Mouse (Mus musculus) myocyte (in vitro differentiated cells): Measurements from ENCODE around the gene Slc25a42. TPM values are rescaled to one million over a fixed set of nuclear protein-coding genes. Genes with fewer than 3 reads are reported as not detected.

ENCODE experiments used
- H3K27me3 ChIP-seq: one replicate; pipeline ENCODE4 v1.6.1; 2011; ENCODE audit not compliant: control insufficient read depth, insufficient read depth, insufficient read length
- H3K36me3 ChIP-seq: one replicate; pipeline ENCODE4 v1.6.1; 2011; ENCODE audit not compliant: control insufficient read depth, insufficient read depth
- H3K4me2 ChIP-seq: one replicate; pipeline ENCODE4 v1.6.1; 2011; ENCODE audit warnings: low read depth, control low read depth
- H3K4me3 ChIP-seq: one replicate; pipeline ENCODE4 v1.5.1; 2011; ENCODE audit warnings: mild to moderate bottlenecking, control low read depth, moderate library complexity
- H3K79me2 ChIP-seq: one replicate; pipeline ENCODE4 v1.6.1; 2011; ENCODE audit not compliant: control insufficient read depth, insufficient read depth
- H3ac ChIP-seq: one replicate; pipeline ENCODE4 v1.6.1; 2011; ENCODE audit not compliant: control insufficient read depth, insufficient read length
- CEBPB ChIP-seq: IDR thresholded peaks from 2 replicates; pipeline ENCODE4 v1.6.1; 2011; ENCODE audit warnings: mild to moderate bottlenecking, moderate library complexity; ENCODE audit not compliant: poor library complexity, insufficient read depth, severe bottlenecking
- E2F4 ChIP-seq: IDR thresholded peaks from one replicate; pipeline ENCODE4 v1.6.1; 2011; ENCODE audit warnings: mild to moderate bottlenecking, control low read depth, moderate library complexity; ENCODE audit not compliant: insufficient read depth
- MAX ChIP-seq: IDR thresholded peaks from one replicate; pipeline ENCODE4 v1.6.1; 2011; ENCODE audit warnings: low read depth, mild to moderate bottlenecking, control low read depth
- MYOD1 ChIP-seq, 3 experiments: IDR thresholded peaks; one replicate each; pipeline ENCODE4 v1.6.1; 2011; ENCODE audit warnings: control low read depth in 2 of 3, low read depth in 2 of 3, mild to moderate bottlenecking in 2 of 3, moderate library complexity in 1 of 3; ENCODE audit not compliant: insufficient read length in 2 of 3, control insufficient read depth in 1 of 3
- MYOG ChIP-seq, 3 experiments: IDR thresholded peaks; one replicate each; pipeline ENCODE4 v1.6.1; 2011; ENCODE audit warnings: control low read depth in 2 of 3, low read depth in 2 of 3, mild to moderate bottlenecking in 2 of 3; ENCODE audit not compliant: insufficient read length in 2 of 3, control insufficient read depth in 1 of 3, insufficient read depth in 1 of 3
- POLR2A ChIP-seq: IDR thresholded peaks from one replicate; pipeline ENCODE4 v1.6.1; 2011; ENCODE audit warnings: low read depth, mild to moderate bottlenecking, control low read depth, moderate library complexity; ENCODE audit not compliant: insufficient read length
- POLR2AphosphoS2 ChIP-seq: IDR thresholded peaks from one replicate; pipeline ENCODE4 v1.6.1; 2011; ENCODE audit warnings: low read depth, control low read depth; ENCODE audit not compliant: insufficient read length
- REST ChIP-seq: IDR thresholded peaks from one replicate; pipeline ENCODE4 v1.6.1; 2011; ENCODE audit warnings: mild to moderate bottlenecking, control low read depth, moderate library complexity; ENCODE audit not compliant: insufficient read depth, insufficient read length
- SRF ChIP-seq: IDR thresholded peaks from one replicate; pipeline ENCODE4 v1.6.1; 2011; ENCODE audit warnings: low read depth; ENCODE audit not compliant: control insufficient read depth, insufficient read length
- TCF12 ChIP-seq: IDR thresholded peaks from one replicate; pipeline ENCODE4 v1.6.1; 2011; ENCODE audit warnings: mild to moderate bottlenecking, control low read depth; ENCODE audit not compliant: poor library complexity, insufficient read depth, severe bottlenecking
- TCF3 ChIP-seq: IDR thresholded peaks from one replicate; pipeline ENCODE4 v1.6.1; 2011; ENCODE audit warnings: low read depth, control low read depth; ENCODE audit not compliant: insufficient read length
- USF1 ChIP-seq: IDR thresholded peaks from one replicate; pipeline ENCODE4 v1.6.1; 2011; ENCODE audit warnings: low read depth, mild to moderate bottlenecking, control low read depth, moderate library complexity
- polyA plus RNA-seq: library from polyadenylated mRNA; unstranded; fragments of >200 nt; fragmentation: generic; extraction: Trizol; gene quantifications from one replicate; pipeline ENCODE4 v1.2.1, GENCODE M21; 2012; ENCODE audit warnings: missing spikeins

The Slc25a42 gene
- polyA plus RNA-seq, 1 experiment: 2.6 TPM

GRCm38 (mm10) chr8:70157240-70157800 lies 54.8 kb downstream of the Slc25a42 start:
- Histone ChIP-seq H3K36me3 (no peaks in the 10 kb centered on the region), H3K4me3 (no peak overlapping the region), H3K27me3 (peaks cover 26% of the 10 kb centered on the region), H3K79me2 (no peaks in the 10 kb centered on the region), H3ac (no peak overlapping the region), H3K4me2 (no peak overlapping the region)
- no peak for TF ChIP-seq POLR2AphosphoS2
- TF ChIP-seq SRF: no peak
- TF ChIP-seq MYOG (IDR thresholded peaks at IDR 0.05; ENCODE audit: control insufficient read depth in 1 of 3, insufficient read depth in 1 of 3, insufficient read length in 2 of 3, low read depth in 2 of 3): no peak
- TF ChIP-seq USF1: no peak
- no peak for TF ChIP-seq TCF3
- TF ChIP-seq REST: no peak
- TF ChIP-seq CEBPB: no peak
- TF ChIP-seq POLR2A: no peak
- TF ChIP-seq TCF12: no peak
- no peak for TF ChIP-seq MAX
- no peak for TF ChIP-seq E2F4
- no peak for TF ChIP-seq MYOD1 (IDR thresholded peaks at IDR 0.05; ENCODE audit: control insufficient read depth in 1 of 3, insufficient read length in 2 of 3, low read depth in 2 of 3)

- no peak overlapping the region for H3ac ChIP-seq
- H3K4me3 ChIP-seq: no peak overlapping the region
- no peaks in the 10 kb centered on the region for H3K79me2 ChIP-seq
- H3K36me3 ChIP-seq: no peaks in the 10 kb centered on the region
- H3K27me3 ChIP-seq: peaks cover 14% of the 10 kb centered on the region
- peak overlapping the region; percentile 64 for H3K4me2 ChIP-seq
- TF ChIP-seq REST (no peak), MYOG (IDR thresholded peaks at IDR 0.05; ENCODE audit: control insufficient read depth in 1 of 3, insufficient read depth in 1 of 3, insufficient read length in 2 of 3, low read depth in 2 of 3) (peak in 1 of 3 experiments; percentile 45), E2F4 (peak; percentile 69)
Observed at GRCm38 (mm10) chr8:70152537-70153257, 59.4 kb downstream of the Slc25a42 start.

GRCm38 (mm10) chr8:70150158-70150557 lies 61.9 kb downstream of the Slc25a42 start:
- Histone ChIP-seq H3K79me2 (no peaks in the 10 kb centered on the region), H3ac (no peak overlapping the region), H3K36me3 (no peaks in the 10 kb centered on the region), H3K27me3 (peaks cover 6% of the 10 kb centered on the region), H3K4me2 (peak overlapping the region; percentile 18), H3K4me3 (no peak overlapping the region)
- TF ChIP-seq MAX (no peak), REST (no peak), TCF12 (no peak), E2F4 (no peak), MYOG (IDR thresholded peaks at IDR 0.05; ENCODE audit: control insufficient read depth in 1 of 3, insufficient read depth in 1 of 3, insufficient read length in 2 of 3, low read depth in 2 of 3) (peak in 2 of 3 experiments; percentile 82 to 92), POLR2AphosphoS2 (peak; percentile 32), TCF3 (no peak), USF1 (no peak), POLR2A (no peak), MYOD1 (IDR thresholded peaks at IDR 0.05; ENCODE audit: control insufficient read depth in 1 of 3, insufficient read length in 2 of 3, low read depth in 2 of 3) (peak in 1 of 3 experiments; percentile 75), SRF (no peak), CEBPB (peak; percentile 39; the same call in 1 of the 2 replicates)

DNA sequence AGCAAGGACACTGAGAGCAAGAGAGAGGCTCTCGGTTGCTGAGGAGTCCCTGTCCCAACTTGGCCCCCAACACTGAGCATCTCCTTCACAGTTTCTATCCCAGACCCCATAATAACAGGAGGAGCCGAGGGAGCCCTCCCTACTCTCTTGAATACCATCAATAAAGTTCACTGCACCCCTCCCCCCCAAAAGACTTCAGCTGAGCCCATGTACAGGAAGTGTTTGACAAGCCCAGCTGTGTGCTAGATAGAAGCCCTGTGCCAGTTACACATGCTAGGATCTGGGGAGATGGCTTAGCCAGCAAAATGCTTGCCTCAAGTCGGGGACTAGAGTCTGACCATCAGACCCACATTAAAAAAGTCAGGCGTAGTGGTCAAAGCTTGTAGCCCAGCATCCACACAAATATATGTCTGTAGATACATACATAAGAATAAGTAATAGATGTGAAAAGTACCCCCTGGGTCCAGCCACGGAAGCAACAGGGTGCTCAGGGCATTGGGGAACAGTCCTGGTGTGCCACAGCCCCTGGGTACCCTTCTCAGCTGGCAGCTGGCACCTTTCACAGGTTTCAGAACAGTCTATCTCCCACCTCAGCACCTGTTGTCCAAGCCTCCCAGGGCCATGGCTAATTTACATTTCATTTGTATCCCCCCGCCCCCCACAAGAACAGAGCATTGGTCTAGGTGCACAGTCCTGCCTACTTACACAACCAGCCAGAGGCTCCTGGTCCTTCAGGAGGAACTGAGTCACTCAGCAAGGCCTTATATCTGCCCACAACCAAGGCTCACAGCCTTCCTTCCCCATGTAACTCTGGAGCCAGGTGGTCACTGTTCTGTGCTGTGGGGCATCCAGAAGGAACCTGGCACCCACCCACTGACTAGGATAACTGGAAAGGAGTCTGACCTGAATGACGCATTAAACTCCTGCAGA lies 64.2 kb downstream of the Slc25a42 start:
- Histone ChIP-seq H3K36me3 (peaks cover 7% of the 10 kb centered on the region), H3K4me2 (no peak overlapping the region), H3K4me3 (no peak overlapping the region), H3K79me2 (no peaks in the 10 kb centered on the region), H3K27me3 (no peaks in the 10 kb centered on the region), H3ac (no peak overlapping the region)
- TF ChIP-seq MAX (no peak), POLR2AphosphoS2 (no peak), CEBPB (no peak), TCF12 (no peak), TCF3 (no peak), MYOG (IDR thresholded peaks at IDR 0.05; ENCODE audit: control insufficient read depth in 1 of 3, insufficient read depth in 1 of 3, insufficient read length in 2 of 3, low read depth in 2 of 3) (no peak), POLR2A (no peak), SRF (no peak), MYOD1 (IDR thresholded peaks at IDR 0.05; ENCODE audit: control insufficient read depth in 1 of 3, insufficient read length in 2 of 3, low read depth in 2 of 3) (no peak), E2F4 (no peak), REST (no peak), USF1 (no peak)
